Mouse (Mus musculus): ENCODE data around the gene Pold2. TPM values are rescaled to one million over a fixed set of nuclear protein-coding genes. Genes with fewer than 3 reads are reported as not detected.

The Pold2 gene
- total and polyA plus RNA-seq, 3 experiments, result 261 to 366 TPM; not detected in 1

DNA sequence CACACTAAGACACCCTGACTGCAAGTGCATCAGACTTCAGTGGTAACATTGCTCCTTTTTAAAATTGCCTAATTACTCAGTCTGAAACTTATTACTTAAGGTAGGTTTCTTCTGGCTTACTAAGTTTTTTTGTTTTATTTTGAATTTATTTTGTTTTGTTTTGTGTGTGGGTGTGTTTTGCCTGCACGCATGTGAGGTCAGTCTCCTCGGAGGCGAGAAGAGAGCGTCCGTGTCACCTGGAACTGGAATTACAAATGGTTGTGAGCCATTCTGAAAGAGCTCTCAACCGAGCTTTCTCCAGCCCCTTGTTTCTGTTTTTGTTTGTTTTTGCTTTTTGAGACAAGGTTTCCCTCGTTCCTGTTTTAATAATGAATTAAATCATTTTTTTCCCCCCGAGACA is 569 bp upstream of the Pold2 start:
- 0 out of 4 replicates have a peak, but pooled peaks of 1 of the 2 experiments have one; percentile 6 for TF ChIP-seq EP300 (IDR thresholded peaks at IDR 0.05; ENCODE audit: low read depth in 1 of 2, low read length in 2 of 2)
- TF ChIP-seq GABPA (IDR thresholded peaks at IDR 0.05; ENCODE audit: low read depth, low read length), result no peak
- no peak for TF ChIP-seq ZKSCAN1 (IDR thresholded peaks at IDR 0.05; ENCODE audit: low read depth, low read length)
- TF ChIP-seq MXI1 (IDR thresholded peaks at IDR 0.05; ENCODE audit: low read depth, low read length), result peak; percentile 71
- peak; percentile 1; the same call in 1 of the 2 replicates for TF ChIP-seq TCF12 (IDR thresholded peaks at IDR 0.05; ENCODE audit: low read depth, low read length)
- peak; percentile 10; the same call in 1 of the 2 replicates for TF ChIP-seq CHD1 (IDR thresholded peaks at IDR 0.05; ENCODE audit: low read depth, low read length)
- TF ChIP-seq MAX (IDR thresholded peaks at IDR 0.05; ENCODE audit: low read length), result peak; percentile 15
- DNase-seq (ENCODE audit: low read depth, low spot score), result peak; percentile 84
- Histone ChIP-seq H3K36me3 (ENCODE audit: control insufficient read depth in 1 of 2, insufficient read depth in 2 of 2, low read length in 2 of 2) (peaks cover 0 to 8% of the 10 kb centered on the region in 2 experiments; a peak in 3 of 4 replicates), H3K4me1 (ENCODE audit: control insufficient read depth in 1 of 2, insufficient read depth in 2 of 2, low read length in 2 of 2) (peaks cover 3 to 11% of the 10 kb centered on the region in 2 experiments; a peak in 3 of 4 replicates), H3K79me2 (ENCODE audit: control insufficient read depth, insufficient read depth, low read length, poor library complexity) (peaks cover 11% of the 10 kb centered on the region), H3K4me3 (ENCODE audit: control insufficient read depth in 1 of 2, insufficient read depth in 1 of 2, low read depth in 2 of 2, low read length in 2 of 2) (peak overlapping the region; percentile 67 to 70), H3K27ac (ENCODE audit: control insufficient read depth, low read depth, low read length) (peak overlapping the region; percentile 82), H3K27me3 (ENCODE audit: control insufficient read depth in 1 of 2, insufficient read depth in 2 of 2, low read length in 2 of 2) (no peaks in the 10 kb centered on the region), H3K9ac (ENCODE audit: control insufficient read depth, low read depth, low read length, poor library complexity, severe bottlenecking) (peak overlapping the region; percentile 88), H3K9me3 (replicated peaks; ENCODE audit: insufficient read depth, low read length) (no peaks in the 10 kb centered on the region)

DNA sequence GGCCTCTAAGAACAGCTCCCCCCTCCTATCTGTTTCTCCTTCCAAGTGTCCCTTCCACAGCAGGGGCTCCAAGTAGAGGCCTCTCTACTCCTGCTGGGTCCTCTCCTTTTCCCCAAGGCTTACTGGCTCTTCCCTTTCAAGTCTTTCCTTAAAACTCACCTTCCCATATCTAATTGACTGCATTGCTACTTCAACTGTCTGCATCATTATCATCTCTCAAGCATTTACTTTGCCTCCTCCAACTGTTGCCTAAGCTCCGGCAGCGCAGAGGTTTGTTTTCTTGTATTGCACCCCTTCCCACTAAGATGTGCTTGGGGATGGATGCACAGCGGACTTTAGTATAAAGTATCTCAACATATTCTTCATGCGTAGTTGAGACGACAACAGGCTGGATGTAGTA is 671 bp downstream of the Pold2 start:
- TF ChIP-seq USF2 (IDR thresholded peaks at IDR 0.05; ENCODE audit: borderline replicate concordance in 1 of 2, insufficient read depth in 1 of 2, low read depth in 1 of 2, low read length in 2 of 2), result no peak
- no peak for TF ChIP-seq CTCF (IDR thresholded peaks at IDR 0.05 in 2 of 3, conservative IDR thresholded peaks at IDR 0.05 in 1 of 3; ENCODE audit: control insufficient read depth in 1 of 3, insufficient read depth in 1 of 3, low read depth in 2 of 3, low read length in 3 of 3, poor library complexity in 1 of 3, severe bottlenecking in 1 of 3)
- no peak for TF ChIP-seq ZMIZ1 (IDR thresholded peaks at IDR 0.05; ENCODE audit: low read depth, low read length)
- TF ChIP-seq ELF1 (IDR thresholded peaks at IDR 0.05; ENCODE audit: low read depth, low read length), result no peak
- 0 out of 2 replicates have a peak, but pooled peaks have one; percentile 5 for TF ChIP-seq GATA1 (IDR thresholded peaks at IDR 0.05; ENCODE audit: low read depth, low read length)
- no peak for TF ChIP-seq NRF1 (IDR thresholded peaks at IDR 0.05; ENCODE audit: insufficient read depth, low read depth, low read length, poor library complexity, severe bottlenecking)
- TF ChIP-seq MAZ (IDR thresholded peaks at IDR 0.05; ENCODE audit: low read depth, low read length), result no peak
- TF ChIP-seq MAFK (IDR thresholded peaks at IDR 0.05; ENCODE audit: borderline replicate concordance, low read depth, low read length), result no peak
- no peak for TF ChIP-seq SIN3A (IDR thresholded peaks at IDR 0.05; ENCODE audit: low read length)
- TF ChIP-seq CHD1 (IDR thresholded peaks at IDR 0.05; ENCODE audit: low read depth, low read length), result 0 out of 2 replicates have a peak, but pooled peaks have one; percentile 35
- peak overlapping the region; percentile 80 to 87 for H3K4me3 ChIP-seq (ENCODE audit: control insufficient read depth in 1 of 2, insufficient read depth in 1 of 2, low read depth in 2 of 2, low read length in 2 of 2)
- H3K36me3 ChIP-seq (ENCODE audit: control insufficient read depth in 1 of 2, insufficient read depth in 2 of 2, low read length in 2 of 2), result peaks cover 0 to 8% of the 10 kb centered on the region in 2 experiments; a peak in 3 of 4 replicates
- peak overlapping the region; percentile 57 for H3K27ac ChIP-seq (ENCODE audit: control insufficient read depth, low read depth, low read length)
- H3K4me1 ChIP-seq (ENCODE audit: control insufficient read depth in 1 of 2, insufficient read depth in 2 of 2, low read length in 2 of 2), result peaks cover 3 to 11% of the 10 kb centered on the region in 2 experiments; a peak in 3 of 4 replicates
- DNase-seq (ENCODE audit: low read depth, low spot score), result peak; percentile 71
- peaks cover 11% of the 10 kb centered on the region for H3K79me2 ChIP-seq (ENCODE audit: control insufficient read depth, insufficient read depth, low read length, poor library complexity)
- H3K9ac ChIP-seq (ENCODE audit: control insufficient read depth, low read depth, low read length, poor library complexity, severe bottlenecking), result peak overlapping the region; percentile 87
- H3K9me3 ChIP-seq (replicated peaks; ENCODE audit: insufficient read depth, low read length), result no peaks in the 10 kb centered on the region
- H3K27me3 ChIP-seq (ENCODE audit: control insufficient read depth in 1 of 2, insufficient read depth in 2 of 2, low read length in 2 of 2), result no peaks in the 10 kb centered on the region

Measured in MEL (cell line).